Mouse (Mus musculus) layer of hippocampus, adult 8-10 months (tissue): ENCODE measurements around the gene Azin2. TPM values are rescaled to one million over a fixed set of nuclear protein-coding genes. Genes with fewer than 3 reads are reported as not detected.

ENCODE experiments used
- DNase-seq, 2 experiments: peaks; one replicate each; pipeline ENCODE4 v3.0.0; 2022; ENCODE audit warnings: low spot score in 2 of 2
- total RNA-seq, 4 experiments: library from RNA; stranded (reverse); gene quantifications; 2 replicates each; pipeline ENCODE4 v1.2.4; 2022

The Azin2 gene
- total RNA-seq, 4 experiments from 2014 or later: 38.0 to 45.0 (median 43.4) TPM

- no peak for DNase-seq
These were observed 15.5 kb downstream of the Azin2 start for GRCm38 (mm10) chr4:128946736-128947135.

DNA sequence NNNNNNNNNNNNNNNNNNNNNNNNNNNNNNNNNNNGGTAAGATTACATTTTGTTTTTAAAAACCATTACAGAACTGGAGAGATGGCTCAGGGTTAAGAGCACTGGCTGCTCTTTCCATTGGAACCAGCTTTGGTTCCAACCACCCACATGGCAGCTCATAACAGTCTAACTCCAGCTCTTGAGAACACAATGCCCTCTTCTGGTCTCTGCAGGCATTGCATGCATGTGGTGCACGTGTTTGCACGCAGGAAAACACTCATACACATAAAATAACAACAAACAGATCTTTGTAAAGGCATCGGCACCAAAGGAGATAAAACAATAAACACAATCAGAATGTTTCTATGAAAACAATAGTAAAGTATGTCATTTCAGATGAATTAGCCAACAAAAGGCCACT lies 19.9 kb downstream of the Azin2 start:
- DNase-seq: no peak

DNA sequence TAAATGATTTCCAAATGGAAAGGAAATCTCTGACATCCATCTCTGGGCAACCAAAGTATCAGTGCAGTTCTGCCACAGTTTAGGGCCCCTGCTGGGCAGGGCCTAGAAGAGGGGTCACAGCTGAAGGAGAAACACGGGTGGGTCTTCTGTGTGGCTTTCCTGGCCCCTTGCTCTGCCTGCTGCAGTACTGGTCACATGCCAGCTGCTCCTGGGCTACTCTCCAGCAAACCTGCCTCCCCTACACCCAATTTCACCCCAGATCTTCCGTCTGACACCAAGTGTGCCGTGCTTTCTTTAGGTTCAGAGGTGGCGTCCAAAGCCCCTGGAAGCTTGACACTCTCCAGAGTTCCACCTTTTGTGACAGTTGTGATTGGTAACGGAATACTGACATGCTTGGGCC lies 26.6 kb downstream of the Azin2 start:
- DNase-seq: no peak

DNA sequence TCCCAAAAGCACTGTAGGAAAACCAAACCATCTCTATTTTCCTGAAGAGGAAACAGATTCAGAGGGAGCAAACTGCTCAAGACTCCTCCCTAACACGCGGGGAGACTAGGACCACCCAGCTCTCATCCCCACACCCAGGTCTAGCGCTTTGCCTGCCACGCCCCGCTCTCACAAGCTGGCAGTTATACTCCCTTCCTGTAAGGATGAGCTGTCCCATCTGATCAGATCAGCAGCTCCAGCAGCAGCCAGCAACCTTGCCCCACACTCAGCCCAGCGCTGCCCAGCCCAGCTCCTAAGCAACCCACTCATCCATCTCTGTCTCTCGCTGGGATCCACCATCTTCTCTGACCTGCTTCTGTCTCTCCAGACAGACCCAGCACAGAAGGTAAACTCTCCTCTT lies 29.5 kb downstream of the Azin2 start:
- DNase-seq: no peak

- peak; percentile 62 to 83 for DNase-seq
These were observed 37.2 kb downstream of the Azin2 start for GRCm38 (mm10) chr4:128924841-128925606.

- no peak for DNase-seq
These were observed 38.6 kb downstream of the Azin2 start for GRCm38 (mm10) chr4:128923603-128924002.

DNA sequence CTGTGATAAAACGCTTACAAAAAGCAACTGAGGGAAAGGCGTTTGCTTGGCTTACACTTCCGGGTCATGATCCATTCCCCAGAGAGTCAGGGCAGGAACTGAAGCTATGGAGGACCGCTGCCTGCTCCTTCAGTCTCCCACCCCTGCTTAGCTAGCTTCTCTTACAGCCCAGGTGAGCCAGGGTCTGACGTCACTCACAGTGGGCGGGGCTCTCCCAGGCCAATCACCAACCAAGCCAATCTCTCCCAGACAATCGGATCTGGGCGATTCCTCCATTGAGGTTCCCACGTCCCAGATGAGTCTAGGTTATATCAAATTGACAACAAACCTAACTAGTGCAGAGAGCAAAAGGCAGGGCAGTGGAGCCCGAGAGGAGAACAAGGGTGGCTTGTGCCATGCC lies 43.1 kb downstream of the Azin2 start:
- no peak for DNase-seq

GRCm38 (mm10) chr4:128918187-128918586 lies 44.1 kb downstream of the Azin2 start:
- no peak for DNase-seq

GRCm38 (mm10) chr4:128917756-128918155 lies 44.5 kb downstream of the Azin2 start:
- no peak for DNase-seq

DNA sequence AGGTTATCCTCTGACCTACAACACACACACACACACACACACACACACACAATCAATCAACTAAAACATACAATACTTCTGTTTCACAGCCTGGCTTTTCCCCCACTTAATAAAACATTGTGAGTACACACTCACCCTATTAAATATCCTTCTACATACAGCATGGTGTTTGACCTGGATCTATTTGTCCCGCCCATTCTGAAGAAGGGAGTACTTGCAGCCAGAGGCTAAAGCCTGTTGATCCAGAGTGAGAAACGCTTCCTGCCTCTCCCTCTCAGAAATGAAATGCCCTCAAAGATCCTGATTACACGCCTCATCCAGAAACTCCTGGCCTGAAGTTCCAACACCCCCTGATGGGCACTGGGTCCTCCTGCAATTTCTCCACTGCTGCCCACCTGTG lies 45.1 kb downstream of the Azin2 start:
- DNase-seq: no peak

GRCm38 (mm10) chr4:128913794-128914193 lies 48.4 kb downstream of the Azin2 start:
- no peak for DNase-seq

DNA sequence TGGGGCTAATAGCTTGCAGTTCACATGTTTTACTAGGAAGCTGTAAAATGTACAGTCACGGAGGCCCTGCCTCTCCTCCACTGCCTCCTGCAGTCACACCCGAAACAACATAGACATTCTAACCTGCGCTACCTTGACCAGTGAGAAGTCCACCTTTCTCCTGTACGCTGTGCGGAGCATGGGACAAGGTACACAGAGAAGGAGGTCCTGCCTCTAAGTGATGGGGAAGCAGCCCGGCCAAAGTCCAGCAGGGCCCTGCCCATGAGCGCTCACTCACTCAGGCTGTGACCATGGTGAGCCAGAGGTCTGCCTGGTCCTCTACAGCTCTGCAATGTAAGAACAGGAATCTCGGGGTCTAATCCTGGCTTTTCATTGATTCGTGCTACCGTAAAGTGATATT lies 50.2 kb downstream of the Azin2 start:
- no peak for DNase-seq

GRCm38 (mm10) chr4:128910276-128911063 lies 51.8 kb downstream of the Azin2 start:
- DNase-seq: no peak

- no peak for DNase-seq
These were observed 52.8 kb downstream of the Azin2 start for GRCm38 (mm10) chr4:128909378-128909831.

DNA sequence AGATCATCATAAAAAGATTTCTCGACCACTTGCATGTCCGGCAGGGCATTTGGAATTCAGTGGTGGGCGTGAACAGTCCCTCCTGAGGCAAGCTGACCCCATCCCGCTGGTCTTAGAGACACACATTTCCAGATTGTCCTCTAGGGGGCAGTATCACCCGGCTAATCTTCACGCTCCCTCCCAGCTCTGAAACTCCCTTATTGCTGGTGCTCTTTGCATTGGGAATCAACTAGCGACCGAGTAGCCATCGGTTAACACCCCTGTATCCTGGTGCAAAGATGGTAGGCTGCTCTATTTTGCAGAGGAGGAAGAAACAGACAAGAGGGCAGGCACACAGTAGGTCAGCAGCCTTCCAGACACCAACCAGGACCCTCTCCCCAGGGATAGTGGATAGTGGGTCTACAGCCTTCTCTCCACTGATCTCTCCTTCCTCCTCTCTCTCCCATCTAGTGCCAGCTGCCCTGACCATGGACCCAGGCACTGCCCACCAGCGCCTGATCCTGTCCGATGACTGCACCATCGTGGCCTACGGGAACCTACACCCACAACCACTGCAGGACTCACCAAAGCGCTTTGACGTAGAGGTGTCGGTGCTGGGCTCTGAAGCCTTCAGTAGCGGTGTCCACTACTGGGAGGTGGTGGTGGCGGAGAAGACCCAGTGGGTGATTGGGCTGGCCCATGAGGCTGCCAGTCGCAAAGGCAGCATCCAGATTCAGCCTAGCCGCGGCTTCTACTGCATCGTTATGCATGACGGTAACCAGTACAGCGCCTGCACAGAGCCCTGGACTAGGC lies 53.5 kb downstream of the Azin2 start:
- peak in 1 of 2 experiments; percentile 45 for DNase-seq

DNA sequence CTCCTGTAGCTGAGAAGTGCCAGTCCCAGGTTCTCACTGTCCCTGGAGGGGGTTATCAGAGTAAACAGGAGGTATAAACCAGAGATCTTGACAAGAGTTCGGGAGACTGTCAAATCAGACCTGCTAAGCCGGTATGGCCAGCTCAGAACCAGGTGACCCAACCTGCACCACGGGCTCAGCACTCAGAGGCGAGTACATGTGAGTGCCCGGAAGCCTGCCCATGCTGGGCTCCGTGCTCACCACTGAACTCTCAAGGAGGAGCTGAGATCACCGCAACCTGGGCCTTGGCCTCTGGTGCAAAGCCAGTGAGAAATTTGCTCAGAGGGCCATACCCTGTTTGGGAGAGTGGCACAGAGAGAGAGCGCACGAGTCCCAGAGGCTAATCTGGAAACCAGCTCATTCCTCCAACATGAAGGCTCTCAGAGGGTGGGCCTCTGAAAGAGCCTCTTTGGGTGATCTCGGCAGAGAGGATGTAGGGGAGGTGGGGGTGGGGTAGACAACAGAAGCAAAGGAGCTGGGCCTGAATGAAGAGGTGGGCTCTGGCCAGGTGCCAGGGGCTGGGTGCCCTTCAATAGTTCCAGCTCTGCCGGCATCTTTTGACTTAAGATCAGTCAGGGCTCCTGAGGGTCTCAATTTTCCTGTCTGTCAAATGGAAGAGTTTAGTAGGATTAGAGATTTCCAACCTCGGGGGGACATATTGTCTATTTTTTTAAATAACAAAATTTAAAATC lies 54.8 kb downstream of the Azin2 start:
- no peak for DNase-seq

DNA sequence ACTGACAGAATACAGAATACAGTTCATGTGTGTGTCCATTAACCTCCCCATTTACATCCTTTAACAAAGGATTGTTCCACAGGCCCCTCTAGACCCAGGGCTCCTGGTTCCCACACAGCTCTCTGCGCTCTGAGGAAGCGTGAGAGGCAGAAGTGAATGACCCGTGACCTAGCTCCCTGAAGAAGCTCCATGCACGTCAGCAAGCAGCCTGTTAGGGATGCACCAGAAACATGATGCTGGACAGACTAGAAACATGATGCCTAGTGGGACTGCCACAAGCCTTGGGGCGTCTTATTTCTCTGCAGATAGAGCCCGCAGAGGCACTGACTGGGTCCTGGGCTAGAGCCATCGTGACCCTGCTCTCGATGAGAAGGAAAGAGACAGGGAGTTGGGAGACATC lies 55.5 kb downstream of the Azin2 start:
- DNase-seq: no peak

DNA sequence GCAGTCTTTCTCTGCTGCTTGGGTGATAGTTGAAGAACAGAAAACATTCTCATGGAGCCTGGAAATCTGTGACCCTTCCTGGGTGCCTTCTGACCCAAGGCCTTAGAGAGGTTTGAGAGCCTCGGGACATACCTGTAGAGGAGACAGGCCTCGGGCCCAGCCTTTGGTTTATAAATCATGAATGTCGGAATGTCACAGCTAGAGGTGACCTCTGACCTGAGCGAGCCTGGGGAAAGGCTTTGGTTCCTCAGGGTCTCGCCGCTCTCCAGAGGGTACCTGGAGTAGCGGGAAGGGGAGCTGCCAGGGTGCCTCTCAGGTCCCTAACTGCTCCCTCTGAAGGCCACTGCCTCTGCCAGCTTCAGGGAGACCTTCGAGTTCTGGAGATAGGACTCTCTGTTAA lies 57.0 kb downstream of the Azin2 start:
- DNase-seq: no peak

DNA sequence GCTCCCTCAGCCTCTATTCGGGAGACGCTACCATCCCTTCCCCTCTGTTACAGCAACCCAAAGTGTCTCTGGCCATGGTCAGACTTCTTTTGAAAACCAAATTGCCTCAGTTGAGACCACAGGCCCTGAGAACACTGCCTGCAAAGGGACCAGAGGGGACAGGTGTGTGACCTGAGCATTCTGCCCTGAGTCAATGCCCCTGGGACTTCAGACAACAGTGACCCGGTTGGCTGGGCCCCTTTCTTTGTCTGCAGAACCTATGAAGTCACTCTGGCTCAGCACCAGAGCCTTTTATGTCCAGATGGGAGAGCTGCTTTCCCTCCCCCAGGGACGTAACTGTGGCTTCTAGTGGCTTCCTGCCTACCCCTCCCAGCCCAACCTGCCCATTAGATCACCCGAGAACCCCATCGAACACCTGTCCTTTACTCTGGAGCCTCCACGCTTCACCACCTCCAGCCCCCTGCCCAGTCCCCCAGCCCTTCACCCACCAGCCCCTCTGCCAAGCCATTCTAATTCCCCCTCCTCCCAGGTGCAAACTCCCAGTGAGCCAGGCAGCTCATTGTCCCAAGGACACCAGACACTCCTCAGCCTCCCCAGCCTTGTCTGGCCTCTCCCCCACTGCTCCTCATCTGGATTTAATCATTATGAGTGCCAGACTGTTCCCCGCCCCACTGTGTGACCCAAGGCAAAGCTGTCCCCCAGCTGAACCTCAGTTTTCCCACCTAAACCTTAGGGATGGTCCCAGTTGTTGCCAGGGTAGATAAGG lies 58.0 kb downstream of the Azin2 start:
- no peak for DNase-seq

- DNase-seq: no peak
These were observed 59.9 kb downstream of the Azin2 start for GRCm38 (mm10) chr4:128902390-128902789.
